Mouse (Mus musculus) bone marrow macrophage, adult 2 months (primary cell): ENCODE measurements around the gene Rabep1.
"Not testable (repeated sequence)": the region's sequence is repeated elsewhere in the genome, so short reads cannot be mapped to it uniquely, and the experiment has no call there.

ENCODE experiments used
- CTCF ChIP-seq: IDR thresholded peaks from 2 replicates; pipeline ENCODE4 v1.5.1; 2012; ENCODE audit warnings: low read depth, mild to moderate bottlenecking, low read length, moderate library complexity
- POLR2A ChIP-seq: IDR thresholded peaks from 2 replicates; pipeline ENCODE4 v1.6.1; 2012; ENCODE audit warnings: mild to moderate bottlenecking, low read depth, low read length, borderline replicate concordance

- not testable (repeated sequence) for TF ChIP-seq CTCF, POLR2A
These were observed 53.6 kb downstream of the Rabep1 start for GRCm38 (mm10) chr11:70898182-70898581.
